In the genomic region with DNA sequence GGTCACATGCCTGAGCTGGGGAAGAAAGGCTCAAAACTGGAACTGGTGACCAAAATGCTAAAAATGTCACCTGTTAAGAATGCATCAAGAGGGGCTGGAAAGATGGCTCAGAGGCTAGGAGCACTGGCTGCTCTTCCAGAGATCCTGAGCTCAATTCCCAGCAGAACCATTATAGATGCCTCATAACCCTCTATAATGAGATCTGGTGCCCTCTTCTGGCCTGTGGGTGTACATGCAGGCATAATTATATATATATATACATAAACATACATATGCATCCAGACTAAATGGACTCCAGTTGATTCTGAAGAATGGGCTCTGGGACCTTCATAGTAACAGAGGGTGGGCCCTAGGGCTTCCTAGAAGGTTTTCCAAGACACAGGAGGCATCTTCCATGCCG, we compare ENCODE assay signal across 10 mouse cellular contexts. TPM values are rescaled to one million over a fixed set of nuclear protein-coding genes. Genes with fewer than 3 reads are reported as not detected.
A peak's percentile ranks its signal among the peaks of the same experiment; 100 is the strongest.
DNase-seq lines count a peak whose midpoint lies in the region; ATAC-seq and TF ChIP-seq lines count a peak whose summit lies in the region.
"Had no signal": no experiment of that assay in that cellular context is flagged by ENCODE, and none has a peak within 500 bp of the region (broad histone marks: within the 10 kb centered on the region; RNA-seq: fewer than 3 reads in every experiment).

No protein-coding gene starts in this region.

- peak; percentile 73 for TF ChIP-seq RAD21 in MEL (IDR thresholded peaks at IDR 0.05; ENCODE audit: low read depth, low read length)

- no peak for TF ChIP-seq EP300 in MEL (IDR thresholded peaks at IDR 0.05; ENCODE audit: low read depth in 1 of 2, low read length in 2 of 2)

- DNase-seq in left cerebral cortex, postnatal 14 days (ENCODE audit: low spot score in 2 of 2) = peak; percentile 23 to 28
- no peak for DNase-seq in left cerebral cortex, adult 11 months (ENCODE audit: low spot score)
- peak; percentile 69 for DNase-seq in MEL (ENCODE audit: low read depth, low spot score)
- peak; percentile 39 for DNase-seq in brain, embryonic 14.5 days (ENCODE audit: low read depth)
- peak; percentile 70 for DNase-seq in lung, postnatal 36 days

- H3K4me1 ChIP-seq in MEL (ENCODE audit: control insufficient read depth in 1 of 2, insufficient read depth in 2 of 2, low read length in 2 of 2) = peaks cover 0 to 13% of the 10 kb centered on the region in 2 experiments; a peak in 2 of 4 replicates
- H3K4me1 ChIP-seq in midbrain, embryonic 16.5 days (ENCODE audit: control insufficient read depth, insufficient read depth, low read length) = no peaks in the 10 kb centered on the region
- H3K4me1 ChIP-seq: lung, embryonic 15.5 days; stomach, embryonic 15.5 days had no signal

- H3K27ac ChIP-seq in MEL (ENCODE audit: control insufficient read depth, low read depth, low read length) = no peak overlapping the region
- H3K27ac ChIP-seq in midbrain, embryonic 16.5 days (ENCODE audit: low read length) = no peak overlapping the region
- H3K27ac ChIP-seq: lung, embryonic 15.5 days; stomach, embryonic 15.5 days had no signal

- WGBS in midbrain, embryonic 16.5 days = 100% methylated on average over 1 of the region's 1 CpGs

- TF ChIP-seq POLR2A in MEL (IDR thresholded peaks at IDR 0.05; ENCODE audit: control insufficient read depth in 1 of 2, insufficient read depth in 1 of 2, low read depth in 1 of 2, low read length in 2 of 2, poor library complexity in 1 of 2) = no peak
- no peak for TF ChIP-seq POLR2A in brain, embryonic 14.5 days (IDR thresholded peaks at IDR 0.05; ENCODE audit: borderline replicate concordance, extremely low read depth, insufficient read depth, insufficient read length, poor library complexity, severe bottlenecking)

- intact Hi-C loops in left cerebral cortex, postnatal 14 days (cut with DNase I) = loop anchor here (10.0 kb wide), 1 partner anchor 93 kb away; the partner anchor contains the start of genes Fam126b and Ndufb3

- no peaks in the 10 kb centered on the region for H3K27me3 ChIP-seq in MEL (ENCODE audit: control insufficient read depth in 1 of 2, insufficient read depth in 2 of 2, low read length in 2 of 2)
- no peaks in the 10 kb centered on the region for H3K27me3 ChIP-seq in midbrain, embryonic 16.5 days (ENCODE audit: control insufficient read depth, insufficient read depth, low read depth, low read length)
- H3K27me3 ChIP-seq: lung, embryonic 15.5 days; stomach, embryonic 15.5 days had no signal

- no peaks in the 10 kb centered on the region for H3K79me2 ChIP-seq in MEL (ENCODE audit: control insufficient read depth, insufficient read depth, low read length, poor library complexity)

- H3K4me2 ChIP-seq in midbrain, embryonic 16.5 days (ENCODE audit: low read length) = no peak overlapping the region
- H3K4me2 ChIP-seq: lung, embryonic 15.5 days; stomach, embryonic 15.5 days had no signal

- H3K36me3 ChIP-seq in MEL (ENCODE audit: control insufficient read depth in 1 of 2, insufficient read depth in 2 of 2, low read length in 2 of 2) = peaks cover 0 to 8% of the 10 kb centered on the region in 2 experiments; a peak in 2 of 4 replicates
- H3K36me3 ChIP-seq in midbrain, embryonic 16.5 days (ENCODE audit: control insufficient read depth, insufficient read depth, low read length) = no peaks in the 10 kb centered on the region
- H3K36me3 ChIP-seq: lung, embryonic 15.5 days; stomach, embryonic 15.5 days had no signal

- H3K4me3 ChIP-seq in MEL (ENCODE audit: control insufficient read depth in 1 of 2, insufficient read depth in 1 of 2, low read depth in 2 of 2, low read length in 2 of 2) = no peak overlapping the region
- H3K4me3 ChIP-seq in midbrain, embryonic 16.5 days (ENCODE audit: low read depth, low read length) = no peak overlapping the region
- H3K4me3 ChIP-seq: lung, embryonic 15.5 days; stomach, embryonic 15.5 days had no signal

- no peaks in the 10 kb centered on the region for H3K9me3 ChIP-seq in MEL (replicated peaks; ENCODE audit: insufficient read depth, low read length)
- H3K9me3 ChIP-seq in midbrain, embryonic 16.5 days (replicated peaks; ENCODE audit: control insufficient read depth, low read length, poor library complexity, severe bottlenecking) = no peaks in the 10 kb centered on the region
- H3K9me3 ChIP-seq: lung, embryonic 15.5 days; stomach, embryonic 15.5 days had no signal

- no peak overlapping the region for H3K9ac ChIP-seq in MEL (ENCODE audit: control insufficient read depth, low read depth, low read length, poor library complexity, severe bottlenecking)
- H3K9ac ChIP-seq in midbrain, embryonic 16.5 days (ENCODE audit: low read depth, low read length) = no peak overlapping the region
- H3K9ac ChIP-seq: lung, embryonic 15.5 days; stomach, embryonic 15.5 days had no signal

- TF ChIP-seq CTCF in MEL (IDR thresholded peaks at IDR 0.05 in 2 of 3, conservative IDR thresholded peaks at IDR 0.05 in 1 of 3; ENCODE audit: control insufficient read depth in 1 of 3, insufficient read depth in 1 of 3, low read depth in 2 of 3, low read length in 3 of 3, poor library complexity in 1 of 3, severe bottlenecking in 1 of 3) = peak; percentile 40 to 58 (median 52)
- peak; percentile 19; the same call in 1 of the 2 replicates for TF ChIP-seq CTCF in brain, embryonic 14.5 days (IDR thresholded peaks at IDR 0.05; ENCODE audit: borderline replicate concordance, extremely low read depth, insufficient read depth, insufficient read length)

- peak; percentile 59 for ATAC-seq in granulocyte monocyte progenitor cell, adult 5-6 weeks (replicated peaks; ENCODE audit: poor library complexity, severe bottlenecking)
- no peak for ATAC-seq in inflammation-experienced regulatory T-cells, adult 6 months
- ATAC-seq in midbrain, embryonic 16.5 days = no peak

TF ChIP-seq in MEL, 35 proteins besides CTCF, POLR2A, EP300 and RAD21:
- TF ChIP-seq TBP (IDR thresholded peaks at IDR 0.05; ENCODE audit: low read depth, low read length) (no peak), POLR2AphosphoS5 (IDR thresholded peaks at IDR 0.05; ENCODE audit: borderline replicate concordance, low read depth, low read length) (no peak), USF2 (IDR thresholded peaks at IDR 0.05; ENCODE audit: borderline replicate concordance in 1 of 2, insufficient read depth in 1 of 2, low read depth in 1 of 2, low read length in 2 of 2) (no peak), ZC3H11A (IDR thresholded peaks at IDR 0.05; ENCODE audit: low read depth, low read length) (peak; percentile 53; the same call in 1 of the 2 replicates), SMC3 (IDR thresholded peaks at IDR 0.05; ENCODE audit: low read depth, low read length) (peak; percentile 63)

RNA-seq across cellular contexts. Expression of gene Als2cr12, which starts 18.2 kb away (rescaled TPM):
- total RNA-seq in left cerebral cortex, postnatal 14 days (2021) = not detected
- 0.10 TPM in 1 of 2 replicates, not detected in the other for total RNA-seq in MEL (2012; rRNA removed)
- polyA plus RNA-seq in MEL (2012; ENCODE audit: insufficient read depth in 1 of 2, insufficient read length in 2 of 2, low read depth in 1 of 2, low replicate concordance in 2 of 2, missing spikeins in 1 of 2) = not detected
- polyA plus RNA-seq in brain, embryonic 14.5 days (2012; rRNA removed) = not detected in 2 replicates
- not detected in 2 replicates for total RNA-seq in granulocyte monocyte progenitor cell, adult 5-6 weeks (2014; fragmentation: Nextera tagmentation)
- total RNA-seq in granulocyte monocyte progenitor cell, adult 5-6 weeks (2017) = not detected in 2 replicates
- polyA plus RNA-seq in inflammation-experienced regulatory T-cells, adult 6 months (2017; shearing (Covaris generic)) = not detected
- polyA plus RNA-seq in midbrain, embryonic 16.5 days (2015; fragmentation: Nextera tagmentation; extraction: Ambion mirVana) = not detected in 2 replicates

RNA-seq across cellular contexts. Expression of gene Cflar, which starts 33.7 kb away (rescaled TPM):
- total RNA-seq in left cerebral cortex, postnatal 14 days (2021) = 10 to 100 TPM; 24.0 to 24.5 TPM
- 12.6 and 13.1 TPM in 2 replicates for total RNA-seq in MEL (2012; rRNA removed)
- 10 to 100 TPM in 1 of 2 experiments, not detected in 1; 13.2 TPM for polyA plus RNA-seq in MEL (2012; ENCODE audit: insufficient read depth in 1 of 2, insufficient read length in 2 of 2, low read depth in 1 of 2, low replicate concordance in 2 of 2, missing spikeins in 1 of 2)
- 12.3 and 12.7 TPM in 2 replicates for polyA plus RNA-seq in brain, embryonic 14.5 days (2012; rRNA removed)
- total RNA-seq in granulocyte monocyte progenitor cell, adult 5-6 weeks (2014; fragmentation: Nextera tagmentation) = 81.6 and 114 TPM in 2 replicates
- 95.6 and 100 TPM in 2 replicates for total RNA-seq in granulocyte monocyte progenitor cell, adult 5-6 weeks (2017)
- 100 to 1,000 TPM; 124 to 177 (median 175) TPM for polyA plus RNA-seq in inflammation-experienced regulatory T-cells, adult 6 months (2017; shearing (Covaris generic))
- 11.1 and 19.9 TPM in 2 replicates for polyA plus RNA-seq in midbrain, embryonic 16.5 days (2015; fragmentation: Nextera tagmentation; extraction: Ambion mirVana)
